Mouse (Mus musculus) cortical plate, adult 2 months (tissue): ENCODE results near the gene Cog3.

Experiments used
- CTCF ChIP-seq: fragments of 200-500 bp; IDR thresholded peaks from 2 replicates; pipeline ENCODE4 v1.5.1; 2011; ENCODE audit warnings: mild to moderate bottlenecking, control low read depth, low read length; ENCODE audit not compliant: insufficient read depth; ENCODE audit errors: extremely low read depth
- POLR2A ChIP-seq: fragments of 200-500 bp; IDR thresholded peaks from 2 replicates; pipeline ENCODE4 v1.6.1; 2011; ENCODE audit warnings: mild to moderate bottlenecking, low read length, control low read depth; ENCODE audit not compliant: insufficient read depth; ENCODE audit errors: extremely low read depth

DNA sequence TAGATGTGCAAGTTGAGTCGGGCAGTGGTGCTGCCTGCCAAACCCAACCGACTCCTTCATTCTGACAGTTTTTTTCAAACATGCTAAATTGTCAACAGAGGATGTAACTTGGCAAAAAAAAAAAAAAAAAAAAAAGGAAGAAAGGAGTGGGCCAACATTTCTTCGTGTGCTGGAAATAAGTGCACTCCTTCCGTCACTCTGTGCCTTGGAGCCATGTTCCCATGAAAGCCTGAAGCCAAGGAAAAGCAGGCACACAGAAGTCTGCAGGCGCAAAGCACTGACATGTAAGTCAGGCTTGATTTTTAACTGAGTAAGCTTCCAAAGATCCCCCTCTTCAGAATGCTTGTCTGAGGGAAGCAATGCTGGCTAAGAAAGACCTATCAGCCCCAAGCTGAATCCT is 41.6 kb downstream of the Cog3 start:
- TF ChIP-seq POLR2A: no peak
- TF ChIP-seq CTCF: no peak
